Mouse (Mus musculus): Measurements from ENCODE around the gene Fto.

DNA sequence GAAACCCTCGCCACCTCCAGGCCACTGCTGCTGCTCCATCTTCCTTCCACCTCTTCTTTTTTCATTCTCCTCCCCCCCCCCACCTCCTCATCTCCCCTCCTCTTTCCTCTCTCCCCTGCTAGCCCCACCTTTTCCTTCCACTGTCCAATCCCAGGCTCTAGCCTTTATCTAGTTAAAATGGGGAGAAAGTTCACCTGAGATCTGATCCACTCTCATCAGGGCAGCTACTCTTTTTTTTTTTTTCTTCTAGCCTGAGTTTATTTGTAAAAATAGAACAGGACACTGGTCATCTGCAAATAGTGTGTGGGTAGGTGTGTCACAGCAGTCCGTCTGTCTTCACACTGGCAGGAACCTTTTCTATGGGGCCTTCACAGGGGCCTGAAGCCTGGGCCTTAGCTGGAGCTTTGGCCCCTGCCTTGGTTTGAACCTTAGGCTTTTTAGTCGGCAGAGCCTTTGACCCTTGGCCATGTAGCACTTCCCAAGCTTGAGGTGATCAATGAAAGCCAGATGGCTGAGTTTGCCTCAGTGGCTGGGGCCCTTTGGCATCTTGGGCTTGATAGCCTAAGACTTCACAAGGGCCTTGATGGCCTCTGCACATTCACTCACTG lies 117.1 kb downstream of the Fto start:
- TF ChIP-seq POLR2A (IDR thresholded peaks at IDR 0.05; ENCODE audit: low read depth, low read length) (no peak), CTCF (conservative IDR thresholded peaks at IDR 0.05; ENCODE audit: insufficient read depth, insufficient read length, low read depth, low read length) (no peak)
